Mouse (Mus musculus) megakaryocyte, embryonic 14.5 days (primary cell): Measurements from ENCODE around the gene Tenm4. TPM values are rescaled to one million over a fixed set of nuclear protein-coding genes. Genes with fewer than 3 reads are reported as not detected.

Experiments used
- H3K27me3 ChIP-seq: replicated peaks from 2 replicates; pipeline ENCODE3; 2012; ENCODE audit warnings: inconsistent platforms
- H3K36me3 ChIP-seq: replicated peaks from 2 replicates; pipeline ENCODE3; 2012; ENCODE audit warnings: low read length, inconsistent platforms, mixed read lengths
- H3K4me1 ChIP-seq: 2 replicates; pipeline ENCODE4 v1.6.1; 2012; ENCODE audit warnings: inconsistent platforms
- H3K4me3 ChIP-seq: replicated peaks from 2 replicates; pipeline ENCODE3; 2012; ENCODE audit warnings: moderate library complexity, mild to moderate bottlenecking, inconsistent platforms
- H3K9me3 ChIP-seq: 2 replicates; pipeline ENCODE4 v1.6.1; 2012; ENCODE audit warnings: inconsistent platforms
- FLI1 ChIP-seq: IDR thresholded peaks from 2 replicates; pipeline ENCODE4 v1.6.1; 2012; ENCODE audit warnings: low read length, inconsistent platforms, mixed read lengths
- GATA1 ChIP-seq: IDR thresholded peaks from 3 replicates; pipeline ENCODE4 v1.6.1; 2012; ENCODE audit warnings: mixed read lengths, low read length, inconsistent platforms, borderline replicate concordance
- polyA plus RNA-seq: library from polyadenylated mRNA; stranded (reverse); fragments of >175 nt; gene quantifications from 2 replicates; pipeline ENCODE4 v1.2.3, GENCODE M21; 2012; ENCODE audit warnings: low replicate concordance; ENCODE audit not compliant: insufficient read depth

Gene Tenm4
- polyA plus RNA-seq, 1 experiment, result not detected

DNA sequence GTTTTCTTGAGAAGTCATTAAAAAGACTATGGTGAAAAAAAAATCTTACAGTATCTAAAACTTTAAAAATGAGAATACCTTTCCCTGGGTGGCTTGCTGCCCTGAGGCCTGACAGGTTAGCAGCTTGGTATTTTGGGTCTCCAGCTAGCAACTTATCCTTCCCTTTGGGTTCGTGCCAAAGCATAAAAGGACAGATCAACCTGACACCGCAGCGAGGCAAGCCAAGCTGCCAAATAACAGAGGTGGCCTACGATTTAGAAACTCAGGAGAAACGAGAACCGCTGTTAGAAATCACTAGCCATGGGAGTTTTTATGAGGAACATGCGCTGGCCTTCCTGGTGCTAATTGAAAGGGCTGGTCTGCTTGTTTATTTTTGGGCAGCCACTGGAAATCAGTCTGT lies 571.2 kb downstream of the Tenm4 start:
- Histone ChIP-seq H3K36me3 (no peaks in the 10 kb centered on the region), H3K4me1 (peaks cover 5% of the 10 kb centered on the region; the same call in 1 of the 2 replicates), H3K9me3 (no peaks in the 10 kb centered on the region), H3K27me3 (peaks cover 5% of the 10 kb centered on the region), H3K4me3 (no peak overlapping the region)
- TF ChIP-seq FLI1 (no peak), GATA1 (no peak)

DNA sequence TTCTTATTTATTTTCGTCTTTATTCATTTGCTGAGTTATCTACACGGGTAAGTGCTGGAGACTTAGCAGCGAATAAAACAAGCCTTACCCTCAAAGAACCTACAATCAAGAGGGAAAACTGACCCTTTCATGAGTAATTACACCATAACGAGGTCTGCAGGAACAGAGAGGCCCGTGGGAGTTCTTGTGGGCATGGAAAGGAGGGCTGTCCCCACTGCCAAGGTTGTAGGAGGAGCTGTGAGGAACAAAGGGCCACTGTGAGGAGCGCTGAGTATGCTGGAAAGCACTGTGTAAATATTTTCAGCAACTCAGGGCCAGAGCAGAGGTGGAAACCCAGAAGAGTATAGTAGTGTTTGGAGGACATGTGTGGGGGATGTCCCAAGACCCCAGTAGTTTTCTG lies 574.9 kb downstream of the Tenm4 start:
- peaks cover 6% of the 10 kb centered on the region for H3K27me3 ChIP-seq
- H3K4me3 ChIP-seq, result no peak overlapping the region
- TF ChIP-seq FLI1, result no peak
- no peak for TF ChIP-seq GATA1
- H3K9me3 ChIP-seq, result no peaks in the 10 kb centered on the region
- no peaks in the 10 kb centered on the region for H3K36me3 ChIP-seq
- peaks cover 5% of the 10 kb centered on the region; the same call in 1 of the 2 replicates for H3K4me1 ChIP-seq

DNA sequence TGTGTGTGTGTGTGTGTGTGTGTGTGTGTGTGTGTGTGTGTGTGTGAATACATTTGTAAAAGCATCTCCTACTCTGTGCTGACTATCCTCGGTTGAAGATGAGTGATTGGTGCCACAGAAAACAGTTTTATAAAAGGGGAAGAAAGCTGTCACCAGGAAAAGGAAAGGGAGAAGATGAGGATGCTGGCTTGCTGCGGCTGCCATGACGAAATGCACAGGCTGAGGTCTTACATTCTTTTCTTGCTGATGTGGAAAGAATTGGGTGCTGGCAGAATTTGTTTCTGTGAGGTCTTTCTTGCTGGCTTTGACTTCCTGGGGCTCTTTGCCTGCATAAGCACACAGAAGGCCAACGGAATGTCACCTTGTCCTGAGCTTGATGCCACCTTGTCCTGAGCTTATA lies 575.7 kb downstream of the Tenm4 start:
- Histone ChIP-seq H3K4me1 (peaks cover 5% of the 10 kb centered on the region; the same call in 1 of the 2 replicates), H3K27me3 (peaks cover 6% of the 10 kb centered on the region), H3K36me3 (no peaks in the 10 kb centered on the region), H3K9me3 (no peaks in the 10 kb centered on the region), H3K4me3 (no peak overlapping the region)
- TF ChIP-seq GATA1 (no peak), FLI1 (no peak)

DNA sequence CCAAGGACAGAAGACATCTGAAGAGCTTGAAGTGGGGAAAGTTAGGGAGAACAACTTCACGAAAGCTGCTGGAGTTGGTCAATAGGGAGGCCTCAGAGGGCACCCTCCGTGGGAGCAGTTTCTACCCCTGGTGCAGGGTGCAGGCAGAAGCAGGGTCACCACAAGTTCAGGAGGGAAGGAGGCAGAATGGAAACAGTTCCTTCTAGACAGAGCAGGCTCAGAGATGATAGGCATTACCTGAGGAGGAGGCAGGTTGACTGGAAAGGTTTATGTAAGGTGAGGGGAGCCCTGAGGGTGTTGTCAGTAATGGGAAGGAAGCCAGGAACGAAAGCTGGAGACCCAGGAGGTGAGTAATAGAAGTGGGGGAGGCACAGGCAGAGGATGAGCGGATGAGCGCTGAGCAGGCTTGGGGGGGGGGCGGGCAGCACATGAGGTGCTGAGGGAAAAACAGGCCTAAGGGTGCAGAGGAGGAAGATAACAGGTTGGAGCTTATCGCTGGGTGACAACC lies 577.5 kb downstream of the Tenm4 start:
- peaks cover 5% of the 10 kb centered on the region for H3K27me3 ChIP-seq
- H3K4me1 ChIP-seq, result peaks cover 5% of the 10 kb centered on the region; the same call in 1 of the 2 replicates
- H3K36me3 ChIP-seq, result no peaks in the 10 kb centered on the region
- H3K9me3 ChIP-seq, result no peaks in the 10 kb centered on the region
- TF ChIP-seq FLI1 (no peak), GATA1 (no peak)
- H3K4me3 ChIP-seq, result no peak overlapping the region

DNA sequence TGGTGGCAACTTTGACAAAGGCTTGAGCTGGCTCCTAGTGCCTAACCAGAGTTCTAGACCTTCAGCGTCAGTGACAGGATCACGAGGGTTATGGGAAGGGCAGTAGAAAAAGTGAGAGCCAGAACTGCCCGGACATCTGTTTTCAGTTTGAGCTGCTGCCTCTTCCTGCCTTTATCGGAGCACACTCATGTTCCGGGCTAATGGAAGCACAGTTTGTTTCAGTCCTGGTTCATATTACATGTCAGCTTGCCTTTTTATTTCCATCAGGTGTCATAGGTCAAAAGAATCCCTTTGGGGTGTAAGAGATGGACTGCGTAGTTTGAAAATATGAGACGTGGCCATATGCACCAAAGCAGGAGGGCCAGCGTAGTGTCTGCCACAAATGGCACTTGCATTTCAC lies 578.7 kb downstream of the Tenm4 start:
- TF ChIP-seq GATA1 (no peak), FLI1 (no peak)
- no peaks in the 10 kb centered on the region for H3K4me1 ChIP-seq
- no peaks in the 10 kb centered on the region for H3K36me3 ChIP-seq
- no peaks in the 10 kb centered on the region for H3K9me3 ChIP-seq
- no peak overlapping the region for H3K4me3 ChIP-seq
- H3K27me3 ChIP-seq, result peaks cover 3% of the 10 kb centered on the region

DNA sequence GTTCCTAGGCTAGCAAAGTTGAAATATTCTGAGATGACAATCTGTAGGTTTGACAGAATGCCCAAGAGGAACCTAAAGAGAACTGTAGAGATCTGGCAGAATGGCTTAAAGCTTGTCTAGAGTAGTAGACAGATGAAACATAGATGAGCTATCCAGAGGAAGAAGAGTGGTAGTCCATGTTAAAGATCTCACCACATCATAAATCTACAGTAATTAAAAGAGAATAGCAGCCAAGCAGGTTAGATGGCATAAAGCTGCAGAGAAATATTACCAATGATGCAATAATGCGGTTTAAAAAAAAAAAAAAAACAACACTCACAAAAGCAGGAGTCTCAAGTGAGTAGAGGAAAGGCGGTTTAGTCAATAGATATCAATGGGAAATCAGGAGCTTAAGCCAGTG lies 580.2 kb downstream of the Tenm4 start:
- no peaks in the 10 kb centered on the region for H3K4me1 ChIP-seq
- no peaks in the 10 kb centered on the region for H3K36me3 ChIP-seq
- no peaks in the 10 kb centered on the region for H3K9me3 ChIP-seq
- peaks cover 1% of the 10 kb centered on the region for H3K27me3 ChIP-seq
- TF ChIP-seq FLI1 (no peak), GATA1 (no peak)
- H3K4me3 ChIP-seq, result no peak overlapping the region

DNA sequence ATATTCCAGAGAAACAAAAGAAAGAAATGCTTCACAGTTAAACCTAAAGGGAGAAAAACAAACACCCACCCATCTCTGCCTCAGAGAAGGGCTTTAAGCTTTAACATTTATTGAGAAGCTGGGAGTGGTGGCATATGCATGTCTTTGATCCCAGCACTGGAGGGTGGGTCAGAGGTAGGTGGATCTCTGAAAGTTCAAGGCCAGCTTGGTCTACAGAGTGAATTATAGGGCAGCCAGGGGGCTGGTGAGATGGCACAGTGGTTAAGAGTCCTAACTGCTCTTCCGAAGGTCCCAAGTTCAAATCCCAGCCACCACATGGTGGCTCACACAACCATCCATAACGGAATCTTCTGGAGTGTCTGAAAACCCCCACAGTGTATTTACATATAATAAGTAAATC lies 581.7 kb downstream of the Tenm4 start:
- peaks cover 1% of the 10 kb centered on the region for H3K27me3 ChIP-seq
- no peaks in the 10 kb centered on the region for H3K9me3 ChIP-seq
- H3K4me3 ChIP-seq, result no peak overlapping the region
- H3K36me3 ChIP-seq, result no peaks in the 10 kb centered on the region
- TF ChIP-seq GATA1 (no peak), FLI1 (no peak)
- no peaks in the 10 kb centered on the region for H3K4me1 ChIP-seq

DNA sequence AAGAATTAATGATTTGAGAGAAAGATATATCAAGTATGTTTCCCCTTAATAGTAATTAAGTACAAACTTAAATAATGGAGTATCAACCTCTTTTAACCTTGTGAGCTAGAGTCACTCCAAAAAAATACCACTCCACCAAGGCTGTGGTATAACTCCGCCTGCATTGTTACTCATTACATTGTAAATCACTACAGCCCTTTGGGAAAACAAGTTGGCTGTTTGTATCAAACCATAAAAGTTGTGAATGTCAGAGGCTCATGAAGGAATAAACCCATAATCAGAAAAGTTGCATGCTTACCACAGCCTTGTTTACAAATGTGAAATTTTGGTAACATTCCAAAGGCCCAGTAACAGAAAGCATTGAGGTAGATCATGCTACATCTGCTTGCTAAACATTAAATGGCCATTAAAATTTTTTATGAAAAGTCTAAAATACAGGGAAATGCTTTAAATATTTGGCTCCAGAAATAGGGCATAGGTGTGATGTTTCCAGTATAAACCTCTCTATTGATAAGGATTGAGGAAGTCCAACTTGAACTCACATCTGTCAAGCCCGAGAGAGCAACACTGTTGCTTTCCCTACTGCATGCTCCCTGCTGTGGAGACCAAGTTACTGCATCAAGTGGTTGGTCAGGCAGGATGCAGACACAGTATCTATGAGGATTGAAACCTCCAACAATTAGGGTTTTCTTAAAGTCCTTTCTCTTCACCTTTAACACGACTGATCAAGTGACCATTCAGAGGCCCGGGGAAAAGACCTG lies 582.5 kb downstream of the Tenm4 start:
- no peak overlapping the region for H3K4me3 ChIP-seq
- no peaks in the 10 kb centered on the region for H3K4me1 ChIP-seq
- peaks cover 1% of the 10 kb centered on the region for H3K27me3 ChIP-seq
- H3K36me3 ChIP-seq, result no peaks in the 10 kb centered on the region
- H3K9me3 ChIP-seq, result no peaks in the 10 kb centered on the region
- TF ChIP-seq GATA1 (no peak), FLI1 (no peak)

DNA sequence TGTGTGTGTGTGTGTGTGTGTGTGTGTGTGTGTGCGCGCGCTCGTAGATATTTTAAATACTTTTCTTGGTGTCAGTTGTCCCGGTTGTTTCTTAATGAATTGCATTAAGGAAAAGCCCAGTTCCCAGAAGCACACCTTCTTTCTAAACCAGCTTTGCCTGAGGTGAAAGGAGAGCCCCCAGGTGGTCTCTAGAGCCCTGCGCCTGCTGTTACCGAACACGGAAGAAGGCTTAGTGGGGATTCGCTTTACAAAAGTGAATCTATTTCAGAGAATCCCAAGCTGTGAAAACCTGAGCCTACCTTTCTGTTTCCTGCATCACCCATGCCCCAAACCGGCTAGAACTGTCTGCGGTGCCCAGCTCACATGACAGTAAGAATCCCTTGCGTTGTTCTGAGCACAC lies 583.1 kb downstream of the Tenm4 start:
- no peak overlapping the region for H3K4me3 ChIP-seq
- no peaks in the 10 kb centered on the region for H3K9me3 ChIP-seq
- no peaks in the 10 kb centered on the region for H3K27me3 ChIP-seq
- no peaks in the 10 kb centered on the region for H3K4me1 ChIP-seq
- TF ChIP-seq FLI1, result no peak
- TF ChIP-seq GATA1, result no peak
- no peaks in the 10 kb centered on the region for H3K36me3 ChIP-seq

DNA sequence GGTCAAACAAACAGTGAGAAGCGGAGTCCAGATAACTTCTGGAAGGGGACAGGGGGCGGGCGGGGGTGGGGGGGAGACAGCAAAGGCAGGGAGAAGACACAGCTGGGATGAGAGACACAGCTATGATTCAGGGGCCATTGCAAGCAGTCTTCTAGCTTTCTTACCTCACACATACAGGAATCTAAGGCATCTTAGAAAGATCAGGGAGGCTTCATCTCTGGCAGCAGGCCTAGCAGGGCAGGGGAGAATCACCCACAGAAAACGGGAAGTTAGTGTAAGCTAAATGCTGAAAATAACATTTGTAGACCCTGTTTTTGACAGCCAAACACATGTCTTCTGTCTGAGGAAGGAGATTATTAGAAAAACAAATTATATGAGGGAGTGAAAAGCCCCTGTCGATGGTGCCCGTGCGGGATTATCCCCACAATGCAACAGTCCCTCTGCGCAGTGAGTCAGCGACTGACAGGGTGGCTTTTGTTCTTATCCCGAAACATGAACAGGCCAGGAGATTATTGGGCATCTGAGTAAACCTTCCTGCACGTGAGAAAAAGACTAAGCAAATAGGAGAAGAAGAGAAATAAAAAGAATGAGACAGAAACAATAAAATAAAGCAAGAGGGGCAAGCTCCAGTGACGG lies 584.5 kb downstream of the Tenm4 start:
- H3K36me3 ChIP-seq, result no peaks in the 10 kb centered on the region
- no peaks in the 10 kb centered on the region for H3K9me3 ChIP-seq
- H3K4me3 ChIP-seq, result no peak overlapping the region
- no peak for TF ChIP-seq GATA1
- no peak for TF ChIP-seq FLI1
- H3K4me1 ChIP-seq, result no peaks in the 10 kb centered on the region
- H3K27me3 ChIP-seq, result no peaks in the 10 kb centered on the region
